Mouse (Mus musculus) stomach, postnatal 0 days (tissue): ENCODE results near the gene Defb36.

ENCODE experiments used
- CTCF ChIP-seq: IDR thresholded peaks from 2 replicates; pipeline ENCODE4 v1.5.1; 2016; ENCODE audit warnings: antibody characterized with exemption, low read depth, mild to moderate bottlenecking, moderate library complexity
- EP300 ChIP-seq: optimal IDR thresholded peaks from 2 replicates; pipeline ENCODE3; 2016; ENCODE audit warnings: antibody characterized with exemption

DNA sequence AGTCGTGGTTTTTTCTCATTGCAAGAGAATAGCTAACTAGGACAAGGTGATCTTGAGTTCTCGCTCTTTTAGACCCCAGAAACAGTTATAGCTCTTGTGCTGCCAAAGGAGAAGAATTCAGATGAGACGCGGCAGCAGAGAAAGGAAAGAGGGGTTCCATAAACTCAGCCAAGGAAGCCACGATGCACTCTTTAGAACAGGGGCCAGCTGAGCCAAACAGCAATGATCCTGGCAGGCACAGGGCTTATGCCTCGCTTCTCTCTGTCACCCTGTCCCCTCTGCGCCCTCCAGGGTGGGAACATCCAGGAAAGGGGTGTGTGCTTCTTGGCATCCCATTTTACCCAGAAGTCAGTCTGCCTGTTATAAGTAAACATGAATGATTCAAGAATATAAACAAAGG lies 4.8 kb upstream of the Defb36 start, which contains the start of gene Defb45:
- TF ChIP-seq CTCF, result no peak
- no peak for TF ChIP-seq EP300
